Mouse (Mus musculus): ENCODE data around the gene Ly6g. TPM values are rescaled to one million over a fixed set of nuclear protein-coding genes. Genes with fewer than 3 reads are reported as not detected.

The Ly6g gene
- total RNA-seq, 2 experiments from 2014 or later: not detected

Other genes starting within 250 kb of the Ly6g start
- gene Ly6i, start 171.8 kb upstream of the Ly6g start, total RNA-seq (2021): 1 to 10 TPM in 1 of 2 experiments, under 1 TPM in 1; 0.37 to 1.7 TPM
- 100 to 1,000 TPM; 132 to 174 TPM for gene Ly6a, start 157.2 kb upstream of the Ly6g start, total RNA-seq (2021)
- 100 to 1,000 TPM; 256 to 283 TPM for gene Ly6c1, start 106.4 kb upstream of the Ly6g start, total RNA-seq (2021)
- gene Ly6c2, start 43.3 kb upstream of the Ly6g start, total RNA-seq (2021): 10 to 100 TPM in 1 of 2 experiments, 1 to 10 TPM in 1; 9.1 to 10.0 TPM
- gene BC025446, start 61.1 kb downstream of the Ly6g start, total RNA-seq (2021): not detected
- gene Ly6f, start 113.2 kb downstream of the Ly6g start, total RNA-seq (2021): not detected